Mouse (Mus musculus): Measurements from ENCODE around the gene Six5.

DNA sequence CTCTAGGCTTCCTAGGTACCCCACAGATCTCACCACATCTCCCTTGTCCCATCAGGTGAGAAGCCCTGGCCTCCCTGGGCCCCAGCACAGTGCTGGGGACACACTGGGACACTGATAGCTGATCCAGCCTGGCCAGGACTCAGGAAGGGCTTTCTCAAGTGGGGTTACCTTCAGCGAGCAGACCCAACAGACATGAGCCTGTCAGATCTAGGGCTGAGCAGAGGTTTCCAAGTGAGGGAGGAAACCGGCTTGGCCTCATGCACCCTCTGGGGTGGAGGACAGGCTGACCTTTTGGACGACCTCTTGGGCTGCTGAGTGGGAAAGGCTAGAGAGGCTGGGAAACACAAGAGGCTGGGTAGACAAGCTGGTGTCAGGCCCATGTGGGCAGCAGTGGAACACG is 43.2 kb upstream of the Six5 start:
- no peak for TF ChIP-seq POLR2A (IDR thresholded peaks at IDR 0.05; ENCODE audit: control insufficient read depth in 1 of 2, insufficient read depth in 1 of 2, low read depth in 1 of 2, low read length in 2 of 2, poor library complexity in 1 of 2)
- TF ChIP-seq MAFK (IDR thresholded peaks at IDR 0.05; ENCODE audit: borderline replicate concordance, low read depth, low read length): no peak
- TF ChIP-seq CHD2 (IDR thresholded peaks at IDR 0.05; ENCODE audit: low read length): no peak
- TF ChIP-seq USF2 (IDR thresholded peaks at IDR 0.05; ENCODE audit: borderline replicate concordance in 1 of 2, insufficient read depth in 1 of 2, low read depth in 1 of 2, low read length in 2 of 2): no peak
- no peak for TF ChIP-seq CTCF (IDR thresholded peaks at IDR 0.05 in 2 of 3, conservative IDR thresholded peaks at IDR 0.05 in 1 of 3; ENCODE audit: control insufficient read depth in 1 of 3, insufficient read depth in 1 of 3, low read depth in 2 of 3, low read length in 3 of 3, poor library complexity in 1 of 3, severe bottlenecking in 1 of 3)
- TF ChIP-seq SIN3A (IDR thresholded peaks at IDR 0.05; ENCODE audit: low read length): no peak
- TF ChIP-seq CHD1 (IDR thresholded peaks at IDR 0.05; ENCODE audit: low read depth, low read length): no peak
- TF ChIP-seq E2F4 (IDR thresholded peaks at IDR 0.05; ENCODE audit: borderline replicate concordance, low read depth, low read length): no peak
